Mouse (Mus musculus) liver, postnatal 0 days (tissue): ENCODE results near the gene Map7d3. TPM values are rescaled to one million over a fixed set of nuclear protein-coding genes. Genes with fewer than 3 reads are reported as not detected.

Experiments used
- ATAC-seq: fragments of 200-750 bp; cut with Nextera tagmentation; 2 replicates; pipeline ENCODE4 v1.8.0; 2017; ENCODE audit warnings: mild to moderate bottlenecking, moderate library complexity
- DNase-seq: peaks from one replicate; pipeline ENCODE4 v3.0.0-alpha.2; 2016
- H3K27ac ChIP-seq: fragments of 300-500 bp; sonication (generic); 2 replicates; pipeline ENCODE4 v1.5.1; 2014; ENCODE audit warnings: antibody characterized with exemption, moderate library complexity, mild to moderate bottlenecking, low read depth
- H3K27me3 ChIP-seq: fragments of 300-500 bp; sonication (generic); 2 replicates; pipeline ENCODE4 v1.6.1; 2014; ENCODE audit warnings: low read length, control low read depth, mixed read lengths; ENCODE audit not compliant: insufficient read depth
- H3K36me3 ChIP-seq: fragments of 300-500 bp; sonication (generic); replicated peaks from 2 replicates; pipeline ENCODE4 v1.6.1; 2014; ENCODE audit warnings: mild to moderate bottlenecking, control low read depth, low read length, moderate library complexity, mixed read lengths; ENCODE audit not compliant: insufficient read depth
- H3K4me1 ChIP-seq: fragments of 300-500 bp; sonication (generic); 2 replicates; pipeline ENCODE4 v1.6.1; 2014; ENCODE audit warnings: antibody characterized with exemption, mild to moderate bottlenecking, control low read depth; ENCODE audit not compliant: insufficient read depth
- H3K4me2 ChIP-seq: fragments of 300-500 bp; sonication (generic); 2 replicates; pipeline ENCODE4 v1.6.1; 2014; ENCODE audit warnings: low read depth, mild to moderate bottlenecking, low read length, moderate library complexity, mixed read lengths
- H3K4me3 ChIP-seq: fragments of 300-500 bp; sonication (generic); 2 replicates; pipeline ENCODE4 v1.5.1; 2014; ENCODE audit warnings: low read depth, low read length
- H3K9ac ChIP-seq: fragments of 300-500 bp; sonication (generic); replicated peaks from 2 replicates; pipeline ENCODE4 v1.6.1; 2014; ENCODE audit warnings: mild to moderate bottlenecking, moderate library complexity
- H3K9me3 ChIP-seq: fragments of 300-500 bp; sonication (generic); 2 replicates; pipeline ENCODE4 v1.6.1; 2016; ENCODE audit warnings: mild to moderate bottlenecking, control low read depth, low read length, mixed read lengths
- CTCF ChIP-seq: sonication (generic); IDR thresholded peaks from 2 replicates; pipeline ENCODE4 v1.5.1; 2016; ENCODE audit warnings: antibody characterized with exemption, low read depth
- EP300 ChIP-seq: IDR thresholded peaks from 2 replicates; pipeline ENCODE4 v1.6.1; 2016; ENCODE audit warnings: antibody characterized with exemption, low read depth, mild to moderate bottlenecking
- WGBS: fragments of 180-500 bp; shearing (Covaris S2); extraction: QIAGEN DNeasy Blood & Tissue Kit; methylation state at CpG from one replicate; pipeline ENCODE4 v1.1.7; 2014; ENCODE audit not compliant: insufficient replicate concordance; 5-methylcytosine and 5-hydroxymethylcytosine counted together
- polyA plus RNA-seq: library from polyadenylated mRNA; unstranded; fragments of >200 nt; fragmentation: Nextera tagmentation; extraction: Ambion mirVana; gene quantifications from 2 replicates; pipeline ENCODE4 v1.2.1, GENCODE M21; 2015

Gene Map7d3
- polyA plus RNA-seq, 1 experiment from 2014 or later = 0.55 TPM

DNA sequence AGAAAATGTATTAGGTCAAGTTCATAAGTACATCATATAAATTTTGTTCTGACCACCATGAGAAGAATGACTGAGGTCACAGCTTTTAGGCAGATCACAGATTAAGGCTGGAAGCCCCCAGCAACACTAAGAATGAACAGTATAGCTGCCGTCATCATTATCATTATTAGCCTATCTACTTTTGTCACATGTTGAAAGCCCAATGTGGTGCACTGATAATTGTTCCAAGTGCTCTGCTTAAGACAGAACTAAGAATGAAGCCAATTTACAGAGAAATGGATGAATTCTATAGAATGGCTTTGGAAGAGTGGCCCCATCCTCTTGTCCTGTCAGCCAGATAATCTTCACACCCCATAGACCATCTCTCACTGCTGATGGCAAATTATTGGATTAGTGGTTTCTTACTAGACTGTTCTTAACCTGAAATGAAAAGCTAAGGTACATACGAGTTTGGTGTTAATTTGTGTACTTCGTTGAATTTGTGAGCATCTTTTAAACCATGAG lies 61.8 kb downstream of the Map7d3 start:
- no peak overlapping the region for H3K4me3 ChIP-seq
- ATAC-seq (no peak), DNase-seq (no peak)
- no peaks in the 10 kb centered on the region for H3K9me3 ChIP-seq
- H3K4me1 ChIP-seq = no peaks in the 10 kb centered on the region
- H3K4me2 ChIP-seq = no peak overlapping the region
- 66% methylated on average over 3 of the region's 3 CpGs for WGBS
- H3K27me3 ChIP-seq = no peaks in the 10 kb centered on the region
- peak; percentile 59; the same call in 1 of the 2 replicates for TF ChIP-seq EP300
- no peak for TF ChIP-seq CTCF
- H3K9ac ChIP-seq = no peak overlapping the region
- no peaks in the 10 kb centered on the region for H3K36me3 ChIP-seq
- no peak overlapping the region for H3K27ac ChIP-seq

- TF ChIP-seq EP300 (peak; percentile 66), CTCF (no peak)
- Histone ChIP-seq H3K36me3 (no peaks in the 10 kb centered on the region), H3K4me3 (no peak overlapping the region), H3K4me2 (peak overlapping the region; percentile 26; the same call in 1 of the 2 replicates), H3K27me3 (no peaks in the 10 kb centered on the region), H3K9ac (no peak overlapping the region), H3K27ac (no peak overlapping the region), H3K4me1 (0 out of 2 replicates have a peak, but pooled peaks cover 2% of the 10 kb centered on the region), H3K9me3 (no peaks in the 10 kb centered on the region)
- peak; percentile 13 for DNase-seq
- WGBS = 51% methylated on average over 7 of the region's 7 CpGs
- peak; percentile 83 for ATAC-seq
Observed at GRCm38 (mm10) chrX:56756352-56756751, 65.8 kb downstream of the Map7d3 start.

- Histone ChIP-seq H3K9ac (no peak overlapping the region), H3K36me3 (no peaks in the 10 kb centered on the region), H3K4me1 (0 out of 2 replicates have a peak, but pooled peaks cover 2% of the 10 kb centered on the region), H3K4me2 (no peak overlapping the region), H3K27me3 (no peaks in the 10 kb centered on the region), H3K9me3 (no peaks in the 10 kb centered on the region), H3K4me3 (no peak overlapping the region), H3K27ac (no peak overlapping the region)
- peak; percentile 68 for TF ChIP-seq CTCF
- no peak for TF ChIP-seq EP300
- WGBS = 45% methylated on average over 2 of the region's 2 CpGs
- DNase-seq = peak; percentile 41
- peak; percentile 56; the same call in 1 of the 2 replicates for ATAC-seq
Observed at GRCm38 (mm10) chrX:56755646-56756045, 66.5 kb downstream of the Map7d3 start.

DNA sequence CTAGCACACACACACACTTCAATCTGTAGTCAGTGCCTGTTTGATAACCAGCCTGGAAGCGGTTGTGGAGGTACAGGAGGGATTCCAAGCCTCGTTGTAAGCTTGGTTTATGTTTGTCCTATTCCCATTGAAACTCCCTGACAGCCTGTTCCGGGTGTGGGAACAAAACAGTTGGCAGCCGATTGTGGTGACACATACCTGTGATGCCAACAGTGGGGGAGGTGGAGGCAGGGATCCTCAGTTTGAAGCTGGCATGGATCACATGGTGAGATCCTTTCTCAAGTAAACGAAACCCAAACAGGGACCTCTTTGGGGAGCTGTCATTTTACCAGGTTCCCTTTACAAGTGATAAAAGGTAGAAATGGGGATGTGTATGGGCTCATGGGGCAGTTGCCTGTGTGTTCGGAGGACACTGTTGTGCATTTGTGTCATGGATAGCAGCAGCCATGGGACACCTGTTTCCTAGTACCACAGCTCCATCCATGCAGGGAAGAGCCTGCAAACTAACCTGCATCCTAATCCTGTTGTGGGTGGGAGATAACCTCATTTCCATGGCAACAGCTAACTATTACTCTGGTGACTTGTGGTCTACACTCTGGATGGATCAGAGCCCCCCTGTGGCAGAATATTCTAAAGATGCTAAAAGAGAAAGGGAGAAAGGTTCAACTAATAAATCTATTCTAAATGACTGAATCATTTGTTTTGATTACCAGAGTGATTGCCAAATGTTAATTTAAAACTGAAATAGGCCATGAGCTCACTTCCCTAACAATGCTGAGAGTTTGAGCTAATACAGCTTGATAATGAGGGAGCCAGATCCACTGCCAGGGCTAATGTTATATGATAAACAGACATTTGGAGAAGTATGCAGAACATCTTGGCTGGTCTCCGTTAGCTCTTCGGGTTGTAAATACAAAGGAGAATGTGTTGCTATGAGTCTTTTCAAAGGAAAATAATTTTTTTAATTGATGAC lies 68.5 kb downstream of the Map7d3 start:
- DNase-seq (no peak), ATAC-seq (no peak)
- 0 out of 2 replicates have a peak, but pooled peaks cover 2% of the 10 kb centered on the region for H3K4me1 ChIP-seq
- H3K36me3 ChIP-seq = no peaks in the 10 kb centered on the region
- H3K9ac ChIP-seq = no peak overlapping the region
- H3K27ac ChIP-seq = no peak overlapping the region
- no peaks in the 10 kb centered on the region for H3K27me3 ChIP-seq
- TF ChIP-seq EP300 = no peak
- no peak for TF ChIP-seq CTCF
- H3K4me2 ChIP-seq = no peak overlapping the region
- no peaks in the 10 kb centered on the region for H3K9me3 ChIP-seq
- 78% methylated on average over 8 of the region's 8 CpGs for WGBS
- no peak overlapping the region for H3K4me3 ChIP-seq

GRCm38 (mm10) chrX:56752144-56752543 lies 70.0 kb downstream of the Map7d3 start:
- 62% methylated on average over 6 of the region's 6 CpGs for WGBS
- Histone ChIP-seq H3K4me3 (no peak overlapping the region), H3K9me3 (no peaks in the 10 kb centered on the region), H3K36me3 (no peaks in the 10 kb centered on the region), H3K27ac (no peak overlapping the region), H3K4me1 (0 out of 2 replicates have a peak, but pooled peaks cover 2% of the 10 kb centered on the region), H3K4me2 (peak overlapping the region; percentile 1; the same call in 1 of the 2 replicates), H3K9ac (no peak overlapping the region), H3K27me3 (no peaks in the 10 kb centered on the region)
- DNase-seq (no peak), ATAC-seq (peak; percentile 67)
- TF ChIP-seq CTCF (no peak), EP300 (no peak)

DNA sequence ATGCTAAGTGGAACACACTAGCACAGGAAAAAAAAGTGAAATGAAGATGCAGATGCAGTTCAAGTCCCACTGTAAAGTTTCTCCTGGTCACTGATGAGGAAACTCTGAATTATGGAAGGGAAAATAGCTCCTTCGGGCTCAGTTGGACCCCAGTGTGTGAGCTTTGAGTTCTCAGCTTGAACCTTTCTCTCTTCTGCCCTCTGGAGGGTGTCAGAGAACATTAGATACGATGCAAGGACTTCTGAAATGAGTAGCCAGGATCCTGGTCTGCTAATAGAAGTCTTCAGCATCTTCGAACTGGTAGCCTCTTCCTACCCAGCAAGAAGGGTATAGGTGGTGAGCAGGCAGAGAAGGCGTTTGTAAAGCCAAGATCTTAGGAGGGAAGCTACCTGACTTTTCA lies 70.6 kb downstream of the Map7d3 start:
- no peak overlapping the region for H3K4me2 ChIP-seq
- no peak for DNase-seq
- 61% methylated on average over 4 of the region's 4 CpGs for WGBS

More for the DNA sequence above, 70.6 kb downstream of the Map7d3 start:
- no peak overlapping the region for H3K27ac ChIP-seq
- no peaks in the 10 kb centered on the region for H3K36me3 ChIP-seq
- H3K9me3 ChIP-seq = no peaks in the 10 kb centered on the region
- H3K4me1 ChIP-seq = 0 out of 2 replicates have a peak, but pooled peaks cover 2% of the 10 kb centered on the region
- no peaks in the 10 kb centered on the region for H3K27me3 ChIP-seq
- H3K9ac ChIP-seq = no peak overlapping the region
- ATAC-seq = no peak
- peak; percentile 44; the same call in 1 of the 2 replicates for TF ChIP-seq CTCF
- no peak for TF ChIP-seq EP300
- H3K4me3 ChIP-seq = no peak overlapping the region

Other genes with a start within 250 kb of the Map7d3 start
- 4.8 and 5.0 TPM in 2 replicates for gene Mmgt1, start 224.3 kb downstream of the Map7d3 start, polyA plus RNA-seq
- gene Slc9a6, start 212.6 kb downstream of the Map7d3 start, polyA plus RNA-seq = 3.7 and 4.0 TPM in 2 replicates
- gene Fhl1, start 90.5 kb downstream of the Map7d3 start, polyA plus RNA-seq = 14.8 and 25.2 TPM in 2 replicates
- gene Adgrg4, start 47.8 kb upstream of the Map7d3 start, polyA plus RNA-seq = not detected in 2 replicates
- gene Brs3, start 220.7 kb upstream of the Map7d3 start, polyA plus RNA-seq = not detected in 2 replicates
- gene Htatsf1, start 231.3 kb upstream of the Map7d3 start, polyA plus RNA-seq = 20.3 and 22.1 TPM in 2 replicates